Mouse (Mus musculus) bone marrow macrophage, adult 2 months (primary cell): ENCODE results near the gene Gadd45b.

ENCODE experiments used
- CTCF ChIP-seq: IDR thresholded peaks from 2 replicates; pipeline ENCODE4 v1.5.1; 2012; ENCODE audit warnings: low read depth, mild to moderate bottlenecking, low read length, moderate library complexity
- POLR2A ChIP-seq: IDR thresholded peaks from 2 replicates; pipeline ENCODE4 v1.6.1; 2012; ENCODE audit warnings: mild to moderate bottlenecking, low read depth, low read length, borderline replicate concordance

GRCm38 (mm10) chr10:80972071-80972987 lies 42.5 kb downstream of the Gadd45b start:
- TF ChIP-seq POLR2A (no peak), CTCF (no peak)
